Mouse (Mus musculus) ES-CJ7 (cell line): ENCODE data around the gene Nt5dc3.

Experiments
- DNase-seq: peaks from one replicate; pipeline ENCODE4 v3.0.0; 2011; ENCODE audit warnings: low read depth, low spot score

The Nt5dc3 gene

GRCm38 (mm10) chr10:86779117-86779755, 431 bp downstream of the Nt5dc3 start:
- peak; percentile 58 for DNase-seq

GRCm38 (mm10) chr10:86779816-86780500, 1.2 kb downstream of the Nt5dc3 start:
- DNase-seq: no peak

- no peak for DNase-seq
Measured at GRCm38 (mm10) chr10:86781641-86782040, 2.8 kb downstream of the Nt5dc3 start.

GRCm38 (mm10) chr10:86782656-86783055, 3.9 kb downstream of the Nt5dc3 start:
- no peak for DNase-seq

GRCm38 (mm10) chr10:86783561-86783960, 4.8 kb downstream of the Nt5dc3 start:
- no peak for DNase-seq

GRCm38 (mm10) chr10:86784126-86784675, 5.4 kb downstream of the Nt5dc3 start:
- DNase-seq: peak; percentile 48

GRCm38 (mm10) chr10:86785396-86785795, 6.6 kb downstream of the Nt5dc3 start:
- no peak for DNase-seq

GRCm38 (mm10) chr10:86786083-86786482, 7.3 kb downstream of the Nt5dc3 start:
- no peak for DNase-seq

GRCm38 (mm10) chr10:86788193-86788592, 9.4 kb downstream of the Nt5dc3 start:
- no peak for DNase-seq

GRCm38 (mm10) chr10:86789146-86789672, 10.4 kb downstream of the Nt5dc3 start:
- no peak for DNase-seq

GRCm38 (mm10) chr10:86791507-86792184, 12.8 kb downstream of the Nt5dc3 start:
- DNase-seq: no peak

GRCm38 (mm10) chr10:86793509-86793951, 14.7 kb downstream of the Nt5dc3 start:
- no peak for DNase-seq

GRCm38 (mm10) chr10:86794196-86794595, 15.4 kb downstream of the Nt5dc3 start:
- DNase-seq: no peak

- DNase-seq: no peak
Measured at GRCm38 (mm10) chr10:86794794-86795535, 16.2 kb downstream of the Nt5dc3 start.

- DNase-seq: no peak
Measured at GRCm38 (mm10) chr10:86796073-86796741, 17.4 kb downstream of the Nt5dc3 start.

- no peak for DNase-seq
Measured at GRCm38 (mm10) chr10:86807362-86807761, 28.6 kb downstream of the Nt5dc3 start.

- DNase-seq: no peak
Measured at GRCm38 (mm10) chr10:86808013-86808758, 29.4 kb downstream of the Nt5dc3 start.

GRCm38 (mm10) chr10:86810000-86810399, 31.2 kb downstream of the Nt5dc3 start:
- no peak for DNase-seq

- DNase-seq: no peak
Measured at GRCm38 (mm10) chr10:86810612-86811011, 31.8 kb downstream of the Nt5dc3 start.
